Mouse (Mus musculus) forebrain, embryonic 13.5 days (tissue): ENCODE results near the gene Rilp. TPM values are rescaled to one million over a fixed set of nuclear protein-coding genes. Genes with fewer than 3 reads are reported as not detected.

ENCODE experiments used
- ATAC-seq: fragments of 200-750 bp; cut with Nextera tagmentation; 2 replicates; pipeline ENCODE4 v1.8.0; 2017
- H3K27ac ChIP-seq: fragments of 300-500 bp; sonication (generic); 2 replicates; pipeline ENCODE4 v1.5.1; 2015; ENCODE audit warnings: inconsistent platforms, mild to moderate bottlenecking, moderate library complexity
- H3K27me3 ChIP-seq: fragments of 300-500 bp; sonication (generic); 2 replicates; pipeline ENCODE4 v1.6.1; 2015; ENCODE audit warnings: mild to moderate bottlenecking, inconsistent platforms
- H3K36me3 ChIP-seq: fragments of 300-500 bp; sonication (generic); 2 replicates; pipeline ENCODE4 v1.6.1; 2015; ENCODE audit warnings: mild to moderate bottlenecking, inconsistent platforms; ENCODE audit not compliant: poor library complexity, severe bottlenecking
- H3K4me1 ChIP-seq: fragments of 300-500 bp; sonication (generic); 2 replicates; pipeline ENCODE4 v1.6.1; 2015; ENCODE audit warnings: inconsistent platforms
- H3K4me2 ChIP-seq: fragments of 300-500 bp; sonication (generic); 2 replicates; pipeline ENCODE4 v1.6.1; 2015; ENCODE audit warnings: inconsistent platforms, mild to moderate bottlenecking, moderate library complexity
- H3K4me3 ChIP-seq: fragments of 300-500 bp; sonication (generic); 2 replicates; pipeline ENCODE4 v1.5.1; 2015; ENCODE audit warnings: mild to moderate bottlenecking, inconsistent platforms
- H3K9ac ChIP-seq: fragments of 300-500 bp; sonication (generic); 2 replicates; pipeline ENCODE4 v1.6.1; 2015; ENCODE audit warnings: mild to moderate bottlenecking, inconsistent platforms
- H3K9me3 ChIP-seq: fragments of 300-500 bp; sonication (generic); replicated peaks from 2 replicates; pipeline ENCODE4 v1.6.1; 2016; ENCODE audit warnings: inconsistent platforms
- WGBS: fragments of 180-500 bp; shearing (Covaris S2); methylation state at CpG from one replicate; pipeline ENCODE4 v1.1.7; 2015; 5-methylcytosine and 5-hydroxymethylcytosine counted together
- polyA plus RNA-seq: library from polyadenylated mRNA; unstranded; fragments of >200 nt; fragmentation: Nextera tagmentation; extraction: Ambion mirVana; gene quantifications from 2 replicates; pipeline ENCODE4 v1.2.1, GENCODE M21; 2015

Gene Rilp
- polyA plus RNA-seq, 1 experiment from 2014 or later, result 0.40 TPM

GRCm38 (mm10) chr11:75537491-75538183 lies 27.7 kb downstream of the Rilp start:
- WGBS, result 48% methylated on average over 11 of the region's 11 CpGs
- H3K27me3 ChIP-seq, result no peaks in the 10 kb centered on the region
- H3K4me3 ChIP-seq, result no peak overlapping the region
- H3K4me2 ChIP-seq, result no peak overlapping the region
- peak overlapping the region; percentile 31 for H3K27ac ChIP-seq
- peak overlapping the region; percentile 5; the same call in 1 of the 2 replicates for H3K9ac ChIP-seq
- H3K4me1 ChIP-seq, result peaks cover 36% of the 10 kb centered on the region
- no peaks in the 10 kb centered on the region for H3K9me3 ChIP-seq
- ATAC-seq, result no peak
- H3K36me3 ChIP-seq, result no peaks in the 10 kb centered on the region

- Histone ChIP-seq H3K9me3 (no peaks in the 10 kb centered on the region), H3K4me2 (no peak overlapping the region), H3K4me1 (peaks cover 28% of the 10 kb centered on the region), H3K27me3 (no peaks in the 10 kb centered on the region), H3K36me3 (no peaks in the 10 kb centered on the region), H3K4me3 (no peak overlapping the region), H3K27ac (peak overlapping the region; percentile 31), H3K9ac (0 out of 2 replicates have a peak overlapping the region, but pooled peaks have one; percentile 5)
- 62% methylated on average over 9 of the region's 9 CpGs for WGBS
- no peak for ATAC-seq
Observed at GRCm38 (mm10) chr11:75538184-75538969, 28.5 kb downstream of the Rilp start.

DNA sequence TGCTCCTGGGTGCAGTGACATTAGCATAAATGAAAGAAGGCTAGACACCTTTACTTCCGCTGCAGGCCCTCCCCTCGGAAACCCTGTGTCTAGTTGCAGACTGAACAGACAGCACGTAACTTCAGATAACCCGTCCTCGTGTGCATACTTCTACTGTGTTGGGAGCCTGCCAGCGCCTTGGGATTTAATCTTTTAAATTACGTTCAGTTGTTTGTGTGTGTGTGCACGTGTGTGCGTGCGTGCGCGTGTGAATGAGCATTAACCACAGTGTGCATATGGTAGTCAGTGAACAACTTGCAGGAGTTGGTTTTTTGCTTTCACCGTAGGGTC lies 29.0 kb downstream of the Rilp start:
- H3K27me3 ChIP-seq, result no peaks in the 10 kb centered on the region
- no peak for ATAC-seq
- H3K4me1 ChIP-seq, result peaks cover 23% of the 10 kb centered on the region
- H3K4me3 ChIP-seq, result no peak overlapping the region
- no peaks in the 10 kb centered on the region for H3K36me3 ChIP-seq
- 86% methylated on average over 13 of the region's 13 CpGs for WGBS
- H3K9ac ChIP-seq, result no peak overlapping the region
- H3K27ac ChIP-seq, result no peak overlapping the region
- no peak overlapping the region for H3K4me2 ChIP-seq
- no peaks in the 10 kb centered on the region for H3K9me3 ChIP-seq

GRCm38 (mm10) chr11:75540209-75540608 lies 30.3 kb downstream of the Rilp start:
- WGBS, result 85% methylated on average over 8 of the region's 8 CpGs
- Histone ChIP-seq H3K9ac (no peak overlapping the region), H3K36me3 (peaks cover 6% of the 10 kb centered on the region; the same call in 1 of the 2 replicates), H3K4me3 (no peak overlapping the region), H3K4me1 (peaks cover 15% of the 10 kb centered on the region), H3K27me3 (no peaks in the 10 kb centered on the region), H3K4me2 (no peak overlapping the region), H3K9me3 (no peaks in the 10 kb centered on the region), H3K27ac (no peak overlapping the region)
- ATAC-seq, result no peak

- 73% methylated on average over 19 of the region's 19 CpGs for WGBS
- Histone ChIP-seq H3K36me3 (peaks cover 6% of the 10 kb centered on the region; the same call in 1 of the 2 replicates), H3K27me3 (no peaks in the 10 kb centered on the region), H3K27ac (no peak overlapping the region), H3K4me1 (peaks cover 14% of the 10 kb centered on the region), H3K9ac (no peak overlapping the region), H3K4me2 (no peak overlapping the region), H3K4me3 (no peak overlapping the region), H3K9me3 (no peaks in the 10 kb centered on the region)
- ATAC-seq, result no peak
Observed at GRCm38 (mm10) chr11:75540710-75541581, 31.1 kb downstream of the Rilp start.

- no peak overlapping the region for H3K27ac ChIP-seq
- no peak overlapping the region for H3K9ac ChIP-seq
- WGBS, result 88% methylated on average over 9 of the region's 9 CpGs
- no peak overlapping the region for H3K4me3 ChIP-seq
- peaks cover 10% of the 10 kb centered on the region; the same call in 1 of the 2 replicates for H3K36me3 ChIP-seq
- H3K4me1 ChIP-seq, result peaks cover 7% of the 10 kb centered on the region
- no peak overlapping the region for H3K4me2 ChIP-seq
- no peak for ATAC-seq
- H3K9me3 ChIP-seq, result no peaks in the 10 kb centered on the region
- no peaks in the 10 kb centered on the region for H3K27me3 ChIP-seq
Observed at GRCm38 (mm10) chr11:75544713-75545112, 34.8 kb downstream of the Rilp start.

GRCm38 (mm10) chr11:75546057-75546456 lies 36.2 kb downstream of the Rilp start:
- no peaks in the 10 kb centered on the region for H3K27me3 ChIP-seq
- no peak overlapping the region for H3K9ac ChIP-seq
- peaks cover 10% of the 10 kb centered on the region; the same call in 1 of the 2 replicates for H3K36me3 ChIP-seq
- H3K4me2 ChIP-seq, result no peak overlapping the region
- no peak overlapping the region for H3K27ac ChIP-seq
- H3K9me3 ChIP-seq, result no peaks in the 10 kb centered on the region
- peaks cover 20% of the 10 kb centered on the region for H3K4me1 ChIP-seq
- ATAC-seq, result no peak
- H3K4me3 ChIP-seq, result no peak overlapping the region
- 78% methylated on average over 4 of the region's 4 CpGs for WGBS

GRCm38 (mm10) chr11:75549658-75550111 lies 39.8 kb downstream of the Rilp start:
- ATAC-seq, result no peak

GRCm38 (mm10) chr11:75550200-75550946 lies 40.5 kb downstream of the Rilp start:
- Histone ChIP-seq H3K4me2 (peak overlapping the region; percentile 1; the same call in 1 of the 2 replicates), H3K36me3 (peaks cover 5% of the 10 kb centered on the region; the same call in 1 of the 2 replicates), H3K27me3 (no peaks in the 10 kb centered on the region), H3K4me3 (no peak overlapping the region), H3K27ac (peak overlapping the region; percentile 35; the same call in 1 of the 2 replicates), H3K4me1 (peaks cover 33% of the 10 kb centered on the region), H3K9me3 (no peaks in the 10 kb centered on the region), H3K9ac (no peak overlapping the region)
- ATAC-seq, result no peak
- 52% methylated on average over 12 of the region's 12 CpGs for WGBS

More at GRCm38 (mm10) chr11:75549658-75550111, 39.8 kb downstream of the Rilp start:
- Histone ChIP-seq H3K27me3 (no peaks in the 10 kb centered on the region), H3K9me3 (no peaks in the 10 kb centered on the region), H3K4me2 (peak overlapping the region; percentile 1; the same call in 1 of the 2 replicates), H3K4me3 (no peak overlapping the region), H3K4me1 (peaks cover 33% of the 10 kb centered on the region), H3K36me3 (peaks cover 6% of the 10 kb centered on the region; the same call in 1 of the 2 replicates), H3K27ac (peak overlapping the region; percentile 35; the same call in 1 of the 2 replicates), H3K9ac (no peak overlapping the region)
- 61% methylated on average over 5 of the region's 5 CpGs for WGBS

GRCm38 (mm10) chr11:75551321-75551720 lies 41.4 kb downstream of the Rilp start:
- Histone ChIP-seq H3K4me3 (no peak overlapping the region), H3K4me1 (peaks cover 33% of the 10 kb centered on the region), H3K27me3 (no peaks in the 10 kb centered on the region), H3K27ac (no peak overlapping the region), H3K4me2 (no peak overlapping the region), H3K9me3 (no peaks in the 10 kb centered on the region), H3K36me3 (peaks cover 3% of the 10 kb centered on the region; the same call in 1 of the 2 replicates), H3K9ac (peak overlapping the region; percentile 26; the same call in 1 of the 2 replicates)
- ATAC-seq, result no peak
- WGBS, result 89% methylated on average over 5 of the region's 5 CpGs

DNA sequence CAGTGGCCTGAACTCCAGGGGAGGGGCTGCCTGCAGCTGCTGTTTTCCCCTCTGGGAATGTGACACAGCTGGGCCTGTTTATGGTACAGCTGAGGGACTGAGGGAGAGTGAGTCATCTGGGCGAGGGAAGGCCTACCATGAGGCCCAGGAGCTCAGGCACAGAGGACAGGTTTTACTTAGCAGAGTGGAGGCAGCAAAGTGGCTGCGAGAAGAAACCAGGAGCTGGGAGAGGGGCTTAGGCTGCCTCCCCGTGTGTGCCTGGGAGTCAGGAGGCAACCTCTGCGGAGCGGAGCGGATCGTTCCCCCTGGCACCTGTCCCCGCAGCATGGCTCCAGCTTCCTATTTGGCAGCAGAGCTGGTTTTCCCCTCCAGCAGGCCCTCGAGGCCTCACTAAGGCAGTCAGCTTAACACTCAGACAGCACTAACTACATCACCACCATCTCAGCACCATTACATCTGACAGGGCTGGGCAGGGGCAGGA lies 42.1 kb downstream of the Rilp start:
- H3K4me3 ChIP-seq, result no peak overlapping the region
- no peaks in the 10 kb centered on the region for H3K27me3 ChIP-seq
- H3K9ac ChIP-seq, result peak overlapping the region; percentile 35
- H3K4me2 ChIP-seq, result no peak overlapping the region
- peaks cover 33% of the 10 kb centered on the region for H3K4me1 ChIP-seq
- ATAC-seq, result no peak
- peak overlapping the region; percentile 44; the same call in 1 of the 2 replicates for H3K27ac ChIP-seq
- H3K36me3 ChIP-seq, result no peaks in the 10 kb centered on the region
- no peaks in the 10 kb centered on the region for H3K9me3 ChIP-seq
- 70% methylated on average over 9 of the region's 9 CpGs for WGBS
